Mouse (Mus musculus): Measurements from ENCODE around the gene Fam214b. TPM values are rescaled to one million over a fixed set of nuclear protein-coding genes. Genes with fewer than 3 reads are reported as not detected.
A peak's percentile ranks its signal among the peaks of the same experiment; 100 is the strongest.

The Fam214b gene
- polyA plus RNA-seq, 1 experiment from 2014 or later = 10.7 TPM

DNA sequence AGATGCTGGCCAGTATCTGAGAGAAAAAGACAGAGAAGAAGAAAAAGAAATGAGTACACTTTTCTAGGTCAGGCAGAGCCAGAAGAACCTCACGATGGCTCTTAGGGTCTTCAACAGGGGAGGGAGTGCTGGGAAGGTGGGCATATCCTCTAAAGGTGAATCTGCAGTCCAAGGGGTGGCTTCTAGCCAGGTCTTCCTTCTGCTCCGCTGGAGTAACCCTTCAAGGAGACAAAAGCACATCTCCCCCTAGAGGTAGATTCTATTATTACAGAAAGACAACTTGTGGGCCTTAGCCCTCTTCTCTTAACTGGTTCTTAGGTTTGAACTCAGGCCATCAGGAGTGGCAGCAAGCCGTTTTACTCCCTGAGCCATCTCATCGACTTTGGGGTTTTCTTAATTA is 6.6 kb upstream of the Fam214b start:
- H3K27me3 ChIP-seq (replicated peaks; ENCODE audit: insufficient read depth, low read length) = no peaks in the 10 kb centered on the region
- H3K4me2 ChIP-seq (replicated peaks; ENCODE audit: low read depth, low read length) = no peak overlapping the region
- no peaks in the 10 kb centered on the region for H3K4me1 ChIP-seq (ENCODE audit: insufficient read depth, low read depth, low read length)
- DNase-seq (ENCODE audit: low spot score) (peak; percentile 84), ATAC-seq (peak; percentile 44)
- TF ChIP-seq EP300 (IDR thresholded peaks at IDR 0.05) (no peak), CTCF (IDR thresholded peaks at IDR 0.05) (peak; percentile 75)
- H3K27ac ChIP-seq (ENCODE audit: low read length) = no peak overlapping the region
- no peaks in the 10 kb centered on the region for H3K36me3 ChIP-seq (ENCODE audit: insufficient read depth, low read length)
- H3K4me3 ChIP-seq (ENCODE audit: low read depth, low read length) = no peak overlapping the region
- no peaks in the 10 kb centered on the region for H3K9me3 ChIP-seq (ENCODE audit: low read length)
- H3K9ac ChIP-seq (replicated peaks; ENCODE audit: low read depth) = no peak overlapping the region
- 11% methylated on average over 4 of the region's 4 CpGs for WGBS

GRCm38 (mm10) chr4:43047231-43047630 is 1.2 kb upstream of the Fam214b start:
- DNase-seq (ENCODE audit: low spot score) (peak; percentile 95), ATAC-seq (no peak)
- Histone ChIP-seq H3K4me2 (replicated peaks; ENCODE audit: low read depth, low read length) (no peak overlapping the region; the same call in 1 of the 2 replicates), H3K9me3 (ENCODE audit: low read length) (no peaks in the 10 kb centered on the region), H3K4me3 (ENCODE audit: low read depth, low read length) (no peak overlapping the region), H3K36me3 (ENCODE audit: insufficient read depth, low read length) (no peaks in the 10 kb centered on the region), H3K27ac (ENCODE audit: low read length) (no peak overlapping the region), H3K9ac (replicated peaks; ENCODE audit: low read depth) (no peak overlapping the region), H3K27me3 (replicated peaks; ENCODE audit: insufficient read depth, low read length) (no peaks in the 10 kb centered on the region), H3K4me1 (ENCODE audit: insufficient read depth, low read depth, low read length) (peaks cover 11% of the 10 kb centered on the region; the same call in 1 of the 2 replicates)
- TF ChIP-seq EP300 (IDR thresholded peaks at IDR 0.05) (no peak), CTCF (IDR thresholded peaks at IDR 0.05) (peak; percentile 93)
- 8% methylated on average over 5 of the region's 5 CpGs for WGBS

- Histone ChIP-seq H3K36me3 (ENCODE audit: insufficient read depth, low read length) (no peaks in the 10 kb centered on the region), H3K27me3 (replicated peaks; ENCODE audit: insufficient read depth, low read length) (no peaks in the 10 kb centered on the region), H3K4me3 (ENCODE audit: low read depth, low read length) (no peak overlapping the region), H3K4me1 (ENCODE audit: insufficient read depth, low read depth, low read length) (peaks cover 11% of the 10 kb centered on the region; the same call in 1 of the 2 replicates), H3K27ac (ENCODE audit: low read length) (peak overlapping the region; percentile 20; the same call in 1 of the 2 replicates), H3K4me2 (replicated peaks; ENCODE audit: low read depth, low read length) (peak overlapping the region; percentile 82; the same call in 1 of the 2 replicates), H3K9ac (replicated peaks; ENCODE audit: low read depth) (no peak overlapping the region), H3K9me3 (ENCODE audit: low read length) (no peaks in the 10 kb centered on the region)
- TF ChIP-seq CTCF (IDR thresholded peaks at IDR 0.05) (no peak), EP300 (IDR thresholded peaks at IDR 0.05) (no peak)
- ATAC-seq = no peak
- WGBS = 41% methylated on average over 5 of the region's 5 CpGs
- no peak for DNase-seq (ENCODE audit: low spot score)
These were observed 587 bp upstream of the Fam214b start for GRCm38 (mm10) chr4:43046607-43047006.

DNA sequence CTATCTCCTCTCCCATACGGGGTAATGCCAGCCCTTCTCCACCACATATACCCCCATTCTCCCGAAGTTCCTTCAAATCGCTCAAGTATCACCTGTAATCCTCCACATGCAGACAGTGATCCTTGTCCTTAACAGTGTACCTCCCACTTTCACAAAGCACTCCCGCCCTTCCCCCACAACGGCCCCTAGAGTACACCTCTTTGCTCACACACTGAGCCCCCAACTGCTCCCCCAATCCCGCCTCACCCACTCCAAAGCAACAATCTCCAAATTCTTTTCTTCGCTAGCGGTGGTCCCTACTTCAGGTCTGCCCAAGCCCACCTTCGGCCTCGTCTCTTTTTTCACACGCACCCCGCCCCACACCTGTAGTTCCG is 748 bp downstream of the Fam214b start:
- WGBS = 5% methylated on average over 13 of the region's 13 CpGs
- H3K9me3 ChIP-seq (ENCODE audit: low read length) = no peaks in the 10 kb centered on the region
- peak overlapping the region; percentile 91 for H3K27ac ChIP-seq (ENCODE audit: low read length)
- H3K4me2 ChIP-seq (replicated peaks; ENCODE audit: low read depth, low read length) = peak overlapping the region; percentile 82
- H3K9ac ChIP-seq (replicated peaks; ENCODE audit: low read depth) = peak overlapping the region; percentile 43
- peak overlapping the region; percentile 46 for H3K4me3 ChIP-seq (ENCODE audit: low read depth, low read length)
- no peak for ATAC-seq
- H3K36me3 ChIP-seq (ENCODE audit: insufficient read depth, low read length) = no peaks in the 10 kb centered on the region
- no peak for DNase-seq (ENCODE audit: low spot score)
- H3K27me3 ChIP-seq (replicated peaks; ENCODE audit: insufficient read depth, low read length) = no peaks in the 10 kb centered on the region
- TF ChIP-seq CTCF (IDR thresholded peaks at IDR 0.05) (no peak), EP300 (IDR thresholded peaks at IDR 0.05) (no peak)
- peaks cover 11% of the 10 kb centered on the region; the same call in 1 of the 2 replicates for H3K4me1 ChIP-seq (ENCODE audit: insufficient read depth, low read depth, low read length)

GRCm38 (mm10) chr4:43044673-43045072 is 1.3 kb downstream of the Fam214b start:
- no peak for ATAC-seq

DNA sequence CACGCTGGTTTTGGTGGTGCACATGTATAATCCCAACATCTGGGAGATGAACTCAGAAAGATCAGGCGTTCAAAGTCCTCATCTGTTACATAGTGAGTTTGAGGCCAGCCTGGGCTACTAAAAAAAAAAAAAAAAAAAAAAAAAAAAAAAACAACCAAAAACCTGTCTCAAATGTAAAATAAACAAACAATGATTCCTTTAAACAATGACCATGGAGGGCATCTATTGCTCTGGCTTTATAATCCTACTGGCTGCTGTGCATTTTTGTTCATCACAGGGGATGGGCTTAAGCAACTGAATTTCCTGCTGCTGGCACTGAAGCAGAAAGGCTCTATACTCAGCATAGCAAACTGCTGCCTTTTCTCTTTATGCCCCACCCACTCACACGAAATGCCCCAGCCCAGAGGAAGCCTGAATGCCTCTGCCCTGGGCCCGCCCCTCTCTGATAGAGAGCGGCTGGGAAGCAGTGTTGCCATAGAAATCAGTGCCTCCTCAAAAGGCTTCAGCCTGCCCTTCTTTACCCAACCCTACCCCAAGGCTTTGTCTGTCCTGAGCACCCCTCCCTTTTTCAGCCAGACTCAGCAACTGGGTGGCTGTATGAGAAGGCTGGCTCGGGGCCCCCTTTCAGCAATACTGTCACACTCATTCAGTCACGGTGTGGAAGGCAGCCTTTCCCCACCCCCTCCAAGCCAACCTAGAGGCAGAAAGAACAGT is 2.2 kb downstream of the Fam214b start:
- peak overlapping the region; percentile 10; the same call in 1 of the 2 replicates for H3K4me3 ChIP-seq (ENCODE audit: low read depth, low read length)
- H3K9me3 ChIP-seq (ENCODE audit: low read length) = no peaks in the 10 kb centered on the region
- H3K36me3 ChIP-seq (ENCODE audit: insufficient read depth, low read length) = no peaks in the 10 kb centered on the region
- peak overlapping the region; percentile 82 for H3K4me2 ChIP-seq (replicated peaks; ENCODE audit: low read depth, low read length)
- H3K27ac ChIP-seq (ENCODE audit: low read length) = peak overlapping the region; percentile 91
- H3K27me3 ChIP-seq (replicated peaks; ENCODE audit: insufficient read depth, low read length) = no peaks in the 10 kb centered on the region
- no peak for TF ChIP-seq EP300 (IDR thresholded peaks at IDR 0.05)
- no peak for TF ChIP-seq CTCF (IDR thresholded peaks at IDR 0.05)
- ATAC-seq (peak; percentile 18), DNase-seq (ENCODE audit: low spot score) (peak; percentile 95)
- H3K9ac ChIP-seq (replicated peaks; ENCODE audit: low read depth) = no peak overlapping the region; the same call in 1 of the 2 replicates
- 17% methylated on average over 7 of the region's 7 CpGs for WGBS
- peaks cover 18% of the 10 kb centered on the region for H3K4me1 ChIP-seq (ENCODE audit: insufficient read depth, low read depth, low read length)

More at GRCm38 (mm10) chr4:43044673-43045072, 1.3 kb downstream of the Fam214b start:
- no peaks in the 10 kb centered on the region for H3K9me3 ChIP-seq (ENCODE audit: low read length)
- 12% methylated on average over 4 of the region's 4 CpGs for WGBS
- H3K4me3 ChIP-seq (ENCODE audit: low read depth, low read length) = peak overlapping the region; percentile 46
- H3K9ac ChIP-seq (replicated peaks; ENCODE audit: low read depth) = no peak overlapping the region
- peak; percentile 81 for DNase-seq (ENCODE audit: low spot score)
- TF ChIP-seq CTCF (IDR thresholded peaks at IDR 0.05) (no peak), EP300 (IDR thresholded peaks at IDR 0.05) (0 out of 2 replicates have a peak, but pooled peaks have one; percentile 36)
- H3K36me3 ChIP-seq (ENCODE audit: insufficient read depth, low read length) = no peaks in the 10 kb centered on the region
- H3K4me1 ChIP-seq (ENCODE audit: insufficient read depth, low read depth, low read length) = peaks cover 11% of the 10 kb centered on the region; the same call in 1 of the 2 replicates
- peak overlapping the region; percentile 91 for H3K27ac ChIP-seq (ENCODE audit: low read length)
- H3K27me3 ChIP-seq (replicated peaks; ENCODE audit: insufficient read depth, low read length) = no peaks in the 10 kb centered on the region
- peak overlapping the region; percentile 82 for H3K4me2 ChIP-seq (replicated peaks; ENCODE audit: low read depth, low read length)
